Mouse (Mus musculus): ENCODE results near the gene Vrtn.

DNA sequence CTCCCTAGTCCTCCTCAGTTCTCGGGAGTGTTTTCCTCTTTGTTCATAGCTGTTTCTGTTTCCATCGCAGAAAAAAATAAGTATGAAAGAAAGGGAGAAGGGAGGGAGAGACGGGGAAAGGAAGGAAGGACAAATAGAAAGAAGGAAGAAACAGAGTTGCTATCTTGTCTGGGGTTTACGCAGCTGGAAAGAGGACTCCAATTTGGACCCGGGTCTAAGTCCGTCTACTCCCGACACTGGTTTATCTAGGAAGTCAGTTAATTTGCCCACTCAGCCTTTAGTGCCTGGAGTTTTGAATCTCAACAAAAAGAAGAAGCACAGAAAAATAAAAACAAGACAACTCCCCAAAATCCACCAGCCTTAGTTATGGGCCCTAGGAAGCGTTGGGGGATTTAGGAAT, 16.2 kb upstream of the Vrtn start:
- no peak for TF ChIP-seq CTCF (IDR thresholded peaks at IDR 0.05; ENCODE audit: low read depth)
- no peak for TF ChIP-seq EP300 (IDR thresholded peaks at IDR 0.05; ENCODE audit: low read depth)
